Mouse (Mus musculus) fat pad, adult 2 months (tissue): Measurements from ENCODE around the gene Jund.

ENCODE experiments used
- DNase-seq: peaks from one replicate; pipeline ENCODE4 v3.0.0-alpha.2; 2011; ENCODE audit warnings: low read depth, low spot score; ENCODE audit errors: extremely low read depth

Gene Jund

DNA sequence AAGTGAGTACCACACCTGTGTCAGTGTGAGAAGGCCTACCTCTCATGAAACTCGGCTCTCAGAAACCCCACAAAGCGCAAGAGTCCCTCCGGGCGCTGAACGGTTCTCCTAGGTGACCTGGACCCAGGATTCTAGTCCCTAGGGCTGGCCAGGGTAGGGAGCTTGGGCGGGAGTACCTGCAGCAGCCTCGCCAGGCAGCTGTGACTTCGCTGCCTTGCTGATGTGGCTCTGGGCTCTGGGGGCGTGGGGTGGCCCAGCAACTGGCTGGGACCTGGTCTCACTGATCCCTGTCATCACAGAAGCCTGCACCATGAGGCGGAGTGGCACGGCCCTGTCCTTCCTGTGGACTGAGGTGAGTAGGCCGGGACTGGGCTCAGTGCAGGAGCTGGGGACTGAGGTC is 25.5 kb downstream of the Jund start:
- no peak for DNase-seq

DNA sequence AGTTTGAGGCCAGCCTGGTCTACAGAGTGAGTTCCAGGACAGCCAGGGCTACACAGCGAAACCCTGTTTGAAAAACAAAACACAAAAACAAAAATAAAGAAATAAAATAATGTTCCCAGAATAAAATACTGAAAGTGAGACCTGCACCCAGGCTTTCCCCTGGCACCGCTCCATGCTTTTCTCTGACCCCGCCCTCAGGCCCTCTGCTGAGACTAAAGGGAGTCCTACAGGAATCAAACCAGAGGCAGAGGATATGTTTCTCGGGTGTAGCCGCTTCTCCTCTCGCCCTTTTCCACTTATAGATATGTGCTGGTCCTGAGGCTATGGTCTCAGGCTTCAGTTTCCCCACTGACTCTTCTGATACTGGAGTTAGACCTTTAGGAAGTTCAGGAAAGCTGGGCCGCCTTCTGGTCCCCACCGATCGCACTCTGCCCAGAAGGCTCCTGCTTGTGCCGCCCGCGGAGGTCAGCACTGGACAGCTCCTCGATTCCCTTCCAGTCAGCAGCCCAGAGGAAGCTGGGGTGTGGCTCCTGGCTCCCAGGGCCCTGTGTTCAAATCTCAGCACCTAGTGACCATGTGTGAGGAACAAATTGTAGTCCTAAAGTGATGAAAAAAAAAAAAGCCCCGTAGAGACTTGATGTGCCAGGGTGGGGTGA is 27.2 kb downstream of the Jund start:
- no peak for DNase-seq

DNA sequence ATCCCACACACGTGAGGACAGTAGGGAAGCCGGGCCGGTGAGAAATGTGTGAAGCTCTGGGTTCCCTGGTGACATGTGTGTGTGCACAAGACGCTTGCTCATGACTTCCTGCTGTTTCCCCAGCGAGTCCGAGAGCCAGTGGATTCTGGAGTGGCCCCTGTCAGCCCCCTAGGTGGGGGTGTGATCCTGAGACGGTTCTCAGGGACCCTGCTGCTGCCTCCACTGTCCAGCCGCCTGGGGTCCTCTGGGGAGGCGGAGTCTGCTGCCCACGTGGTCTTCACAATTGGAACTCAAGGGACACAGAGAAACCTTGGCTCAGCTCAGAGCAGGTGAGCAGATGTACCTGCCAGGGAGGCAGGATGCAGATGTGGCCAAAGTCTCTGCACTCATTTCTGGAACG is 28.0 kb downstream of the Jund start:
- no peak for DNase-seq

DNA sequence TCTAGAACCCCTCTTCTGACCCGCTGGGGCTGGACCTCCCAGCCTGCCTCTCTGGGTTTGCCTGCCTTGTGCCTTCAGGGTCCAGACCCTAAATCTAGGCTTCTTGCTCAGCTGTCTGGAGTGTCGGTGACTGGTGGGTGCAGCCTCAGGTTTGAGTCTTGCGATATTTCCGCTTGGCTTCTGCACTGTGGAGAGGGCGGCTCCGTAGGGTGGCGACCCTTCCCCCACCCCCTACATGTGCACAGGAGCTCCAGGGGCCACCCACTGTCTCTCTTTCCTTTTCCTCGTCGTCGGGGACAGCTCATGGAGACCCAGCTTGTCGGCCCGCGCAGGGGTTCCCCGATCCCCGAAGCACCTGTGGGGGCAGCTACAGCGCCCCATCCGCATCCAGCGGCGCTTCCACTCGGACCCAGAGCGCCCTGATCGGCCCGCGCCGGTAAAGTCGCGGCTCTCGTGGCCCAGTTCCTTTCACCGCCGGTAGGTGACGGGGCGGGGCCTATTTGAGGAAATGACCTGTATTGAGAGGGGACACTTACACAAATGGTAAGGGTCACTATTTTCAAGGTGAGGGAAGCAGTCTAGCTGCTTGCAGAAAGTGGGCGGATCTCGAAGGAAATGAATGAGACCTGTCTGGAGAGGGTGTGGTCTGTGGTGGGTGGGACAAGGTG is 31.2 kb downstream of the Jund start:
- DNase-seq, result no peak

DNA sequence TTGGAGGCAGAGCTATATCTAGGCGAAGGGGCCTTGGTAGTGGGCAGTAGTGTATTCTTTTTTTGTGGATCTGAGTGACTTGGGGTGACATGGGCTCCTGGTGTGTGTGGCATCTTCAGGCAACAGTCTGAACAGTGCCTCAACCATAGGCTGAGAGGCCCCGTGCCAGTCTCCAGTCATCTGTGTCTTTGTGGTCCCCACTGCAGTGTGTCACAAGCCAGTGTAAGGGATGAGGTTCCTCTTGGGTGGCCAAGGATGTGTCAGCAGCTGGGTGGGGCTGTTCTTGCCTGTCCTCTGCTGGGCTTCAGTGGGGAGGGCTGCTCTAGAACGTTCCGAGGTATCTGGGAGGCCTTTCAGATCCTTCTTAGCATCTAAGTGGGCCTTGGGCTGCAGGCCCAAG is 32.2 kb downstream of the Jund start:
- no peak for DNase-seq

DNA sequence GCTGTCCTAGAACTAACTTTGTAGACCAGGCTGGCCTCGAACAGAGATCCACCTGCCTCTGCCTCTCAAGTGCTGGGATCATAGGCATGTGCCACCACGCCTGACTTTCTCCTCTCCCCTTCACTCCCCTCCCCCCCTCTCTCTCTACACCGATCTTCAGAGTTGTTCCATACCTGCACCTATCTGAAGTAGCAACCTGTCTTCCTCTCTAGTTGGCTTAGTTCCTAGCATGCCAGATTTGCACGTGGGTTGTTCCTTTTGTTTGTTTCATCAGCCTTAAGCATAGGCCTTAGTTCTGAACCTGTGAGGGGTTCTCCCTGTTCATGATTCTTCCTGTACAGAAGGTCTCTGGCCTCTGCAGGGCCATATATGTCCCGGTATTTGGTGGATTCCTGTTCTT is 39.0 kb downstream of the Jund start:
- no peak for DNase-seq

DNA sequence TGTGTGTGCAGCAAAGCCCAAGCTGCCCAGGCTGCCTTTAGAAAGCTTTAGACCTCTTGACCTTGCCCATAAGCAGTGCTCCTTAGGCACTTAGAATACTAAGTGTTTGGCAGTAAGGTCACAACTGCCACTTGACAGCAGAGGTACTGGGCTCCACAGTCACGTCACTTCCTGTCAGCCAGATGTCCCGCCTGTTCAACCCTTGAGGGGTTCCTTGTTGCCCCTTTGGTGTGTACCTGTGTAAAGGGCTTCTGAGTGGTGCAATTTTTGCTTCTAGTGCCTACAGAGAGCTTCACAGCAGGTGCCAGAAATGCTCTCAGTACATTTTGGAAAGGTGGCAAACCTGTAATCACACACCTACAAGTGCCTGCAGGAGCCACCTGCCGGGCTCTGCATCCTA is 39.5 kb downstream of the Jund start:
- DNase-seq, result no peak

DNA sequence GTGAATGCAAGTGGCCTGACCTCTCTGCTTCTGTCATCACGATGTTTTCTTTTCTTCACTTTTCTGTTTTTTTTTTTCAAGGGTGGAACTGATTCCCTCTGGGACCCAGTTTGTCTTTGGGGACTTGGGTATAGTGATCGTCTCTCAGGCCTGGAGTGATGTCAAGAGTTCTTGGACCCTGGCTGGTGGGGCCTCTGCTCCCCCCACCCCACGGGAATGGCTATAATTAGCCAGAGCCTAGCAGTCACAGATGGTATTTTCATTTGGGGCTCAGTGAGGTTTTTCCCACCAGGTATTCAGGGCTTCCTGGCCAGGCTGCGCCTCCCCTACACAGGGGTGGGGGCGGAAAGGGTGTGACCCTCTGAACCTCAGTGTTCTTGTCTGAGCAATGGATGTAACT is 42.9 kb downstream of the Jund start:
- no peak for DNase-seq

DNA sequence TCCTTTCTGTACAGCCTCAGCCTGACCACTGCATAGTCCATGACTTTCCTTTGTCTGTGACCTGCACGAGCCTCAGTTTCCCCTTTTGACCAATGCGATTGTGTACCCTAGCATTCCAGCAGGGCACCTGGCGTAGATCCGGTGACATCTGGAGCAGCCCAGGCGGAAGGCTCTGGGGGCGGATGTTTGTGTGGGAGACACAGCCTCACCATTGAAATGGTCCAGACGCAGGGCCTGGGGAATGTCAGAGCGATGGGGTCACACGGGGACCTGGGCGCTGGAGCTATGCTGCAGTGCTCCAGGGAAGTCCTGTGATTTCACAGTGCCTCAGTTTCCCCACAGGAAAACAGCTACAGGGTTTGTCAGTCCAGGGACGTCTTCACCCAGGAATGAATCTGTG is 43.4 kb downstream of the Jund start:
- no peak for DNase-seq

DNA sequence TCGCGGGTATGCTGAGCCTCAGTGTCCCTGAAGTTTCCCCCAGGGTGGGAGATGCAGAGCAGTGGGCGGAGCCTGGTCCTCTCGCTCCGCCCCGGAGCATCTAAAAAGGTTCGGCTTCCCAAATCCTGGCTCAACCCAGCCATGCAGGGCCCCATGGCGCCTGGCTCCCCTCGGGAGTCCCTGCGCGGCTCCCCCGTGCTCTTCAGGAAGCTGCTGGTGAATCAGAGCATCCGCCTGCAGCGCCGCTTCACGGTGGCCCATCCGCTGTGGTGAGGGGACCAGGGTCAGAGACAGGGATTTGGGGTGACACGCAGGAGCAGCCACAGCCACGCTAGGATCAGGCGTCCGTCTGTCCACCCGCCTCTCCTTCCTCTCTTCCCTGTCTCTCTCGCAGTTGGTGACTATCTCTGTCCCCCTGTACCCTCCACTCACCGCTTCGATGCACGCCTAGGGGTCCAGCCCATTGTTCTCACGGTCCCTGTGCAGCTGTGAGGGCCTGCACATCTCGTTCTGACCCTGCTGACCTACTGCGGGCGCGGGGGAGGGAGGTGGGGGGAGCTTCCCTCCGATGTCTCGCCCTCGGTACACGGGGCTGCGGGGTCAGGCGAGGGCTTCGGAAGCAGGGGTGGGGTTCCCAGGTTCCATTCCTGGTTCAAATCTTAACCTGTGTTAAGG is 44.4 kb downstream of the Jund start:
- DNase-seq, result no peak

DNA sequence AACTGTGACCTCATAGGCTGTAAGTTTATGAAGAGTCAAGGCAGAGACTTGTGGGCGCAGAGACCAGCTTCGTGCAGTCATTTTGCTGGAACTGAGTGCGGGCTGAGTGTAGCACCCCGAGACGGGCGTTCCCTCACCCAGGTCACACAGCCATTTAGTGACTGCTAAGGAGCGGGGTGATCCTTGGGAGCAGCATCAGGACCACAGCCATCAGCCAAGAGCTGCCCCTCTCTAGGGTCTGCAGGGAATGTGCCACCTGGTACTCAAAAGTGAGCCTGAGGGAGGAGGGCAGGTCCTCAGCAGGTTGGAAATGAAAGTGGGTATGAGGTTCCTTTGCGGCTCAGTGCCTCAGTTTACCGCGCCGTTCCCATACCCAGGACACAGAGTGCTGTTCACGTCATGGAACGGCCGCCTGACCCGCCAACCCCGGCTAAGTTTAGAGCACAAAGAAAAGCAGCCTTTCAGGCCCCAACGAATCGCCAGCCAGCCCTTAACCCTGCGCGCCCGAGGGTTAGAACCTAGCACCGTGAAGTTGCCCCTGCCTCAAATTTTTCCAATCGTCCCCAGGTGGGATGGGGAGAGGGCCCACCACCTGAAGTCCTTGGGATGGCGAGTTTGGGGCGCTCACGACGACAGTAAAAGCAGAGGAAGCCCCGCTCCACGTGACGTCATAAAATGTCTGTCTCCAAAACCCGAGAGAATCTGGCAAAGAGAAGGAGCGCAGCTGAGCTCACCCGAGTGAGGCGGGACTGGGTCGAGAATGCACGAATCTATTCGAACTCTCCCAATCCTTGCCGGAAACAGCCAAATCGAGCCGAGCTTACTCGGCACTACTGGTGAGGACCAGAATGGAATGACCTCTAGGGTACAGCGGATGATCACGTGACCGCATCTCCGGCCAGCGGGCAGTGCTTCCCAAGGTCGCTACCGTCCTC is 45.2 kb downstream of the Jund start:
- DNase-seq, result no peak

DNA sequence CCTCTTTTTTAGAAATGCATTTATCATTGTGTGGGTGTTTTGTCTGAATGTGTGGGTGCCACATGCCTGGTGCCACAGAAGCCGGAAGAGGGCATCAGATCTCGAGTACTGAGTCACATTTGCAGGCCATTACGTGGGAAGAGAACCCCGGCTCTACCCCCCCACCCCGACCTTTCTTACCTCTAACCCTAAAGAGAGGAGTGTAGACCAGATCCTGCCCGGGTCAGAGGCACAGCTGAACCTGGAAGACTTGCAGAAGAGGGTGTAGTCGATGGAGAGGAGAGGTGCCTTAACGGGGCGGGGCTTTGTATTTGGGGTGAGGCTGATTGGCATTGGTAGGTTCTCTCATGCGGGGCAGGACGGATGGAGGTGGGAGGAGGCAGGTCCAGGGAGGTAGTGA is 46.1 kb downstream of the Jund start:
- no peak for DNase-seq

DNA sequence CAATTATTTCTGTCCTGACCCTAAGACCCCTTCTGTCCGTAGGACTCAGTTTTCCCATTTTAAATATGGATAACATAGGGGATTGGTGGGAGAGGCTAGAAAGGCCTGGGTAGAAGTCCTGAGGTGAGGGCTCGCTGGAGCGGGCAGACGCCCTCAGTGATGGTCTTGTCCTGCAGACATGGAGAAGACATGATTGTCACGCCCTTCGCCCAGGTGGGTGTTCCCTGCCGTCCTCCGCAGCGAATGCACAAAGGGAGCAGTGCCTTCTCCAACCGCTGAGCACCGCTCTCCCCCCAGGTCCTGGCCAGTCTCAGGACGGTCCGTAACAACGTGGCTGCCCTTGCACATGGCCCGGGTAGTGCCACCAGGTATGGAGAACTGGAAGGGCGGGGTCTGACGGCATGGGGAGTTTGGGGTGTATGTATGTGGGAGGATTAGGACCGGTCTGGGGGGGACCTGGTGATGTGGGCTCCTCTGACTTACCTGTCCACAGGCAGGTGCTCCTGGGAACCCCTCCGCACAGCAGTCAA is 47.0 kb downstream of the Jund start:
- no peak for DNase-seq

DNA sequence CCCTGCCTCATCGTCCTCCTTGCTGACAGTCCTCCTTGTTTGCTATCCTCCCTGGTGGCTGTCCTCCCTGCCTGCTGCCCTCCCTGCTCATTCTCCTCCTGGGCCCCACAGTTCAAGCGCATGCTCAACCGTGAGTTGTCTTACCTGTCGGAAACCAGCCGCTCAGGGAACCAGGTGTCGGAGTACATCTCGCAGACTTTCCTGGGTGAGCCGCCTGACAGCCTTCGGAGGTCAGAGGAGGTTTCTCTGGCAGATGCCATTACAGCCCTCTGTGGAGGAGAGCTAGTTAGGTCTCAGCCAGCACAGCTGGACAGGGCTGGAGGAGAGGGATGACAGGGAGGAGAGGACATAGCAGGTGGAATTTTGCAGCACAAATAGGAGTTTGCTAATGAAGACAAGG is 47.9 kb downstream of the Jund start:
- DNase-seq, result no peak

DNA sequence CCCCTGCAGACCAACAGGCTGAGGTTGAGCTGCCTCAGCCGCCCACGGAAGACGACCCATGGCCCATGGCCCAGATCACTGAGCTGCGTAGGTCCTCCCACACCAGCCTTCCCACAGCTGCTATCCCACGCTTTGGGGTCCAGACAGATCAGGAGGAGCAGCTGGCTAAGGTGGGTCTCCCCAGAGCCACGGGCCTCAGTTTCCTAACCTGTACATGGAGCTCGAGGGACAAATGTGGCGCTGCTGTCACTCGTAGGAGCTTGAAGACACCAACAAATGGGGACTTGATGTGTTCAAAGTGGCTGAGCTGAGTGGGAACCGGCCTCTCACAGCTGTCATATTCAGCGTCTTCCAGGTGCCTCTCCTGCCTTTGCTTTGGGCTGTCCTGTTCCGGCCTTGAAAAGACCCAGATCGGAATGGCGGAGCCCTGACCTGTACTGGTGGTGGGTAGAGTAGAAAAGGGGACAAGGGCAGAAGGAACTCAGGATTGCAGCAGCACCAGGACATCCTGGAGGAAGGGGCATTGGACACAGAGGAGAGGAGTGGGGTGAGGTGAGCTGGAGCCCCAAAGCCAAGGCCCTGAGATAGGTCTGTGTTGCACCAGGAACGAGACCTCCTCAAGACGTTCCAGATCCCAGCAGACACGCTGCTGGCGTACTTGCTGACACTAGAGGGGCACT is 48.6 kb downstream of the Jund start:
- DNase-seq, result no peak

DNA sequence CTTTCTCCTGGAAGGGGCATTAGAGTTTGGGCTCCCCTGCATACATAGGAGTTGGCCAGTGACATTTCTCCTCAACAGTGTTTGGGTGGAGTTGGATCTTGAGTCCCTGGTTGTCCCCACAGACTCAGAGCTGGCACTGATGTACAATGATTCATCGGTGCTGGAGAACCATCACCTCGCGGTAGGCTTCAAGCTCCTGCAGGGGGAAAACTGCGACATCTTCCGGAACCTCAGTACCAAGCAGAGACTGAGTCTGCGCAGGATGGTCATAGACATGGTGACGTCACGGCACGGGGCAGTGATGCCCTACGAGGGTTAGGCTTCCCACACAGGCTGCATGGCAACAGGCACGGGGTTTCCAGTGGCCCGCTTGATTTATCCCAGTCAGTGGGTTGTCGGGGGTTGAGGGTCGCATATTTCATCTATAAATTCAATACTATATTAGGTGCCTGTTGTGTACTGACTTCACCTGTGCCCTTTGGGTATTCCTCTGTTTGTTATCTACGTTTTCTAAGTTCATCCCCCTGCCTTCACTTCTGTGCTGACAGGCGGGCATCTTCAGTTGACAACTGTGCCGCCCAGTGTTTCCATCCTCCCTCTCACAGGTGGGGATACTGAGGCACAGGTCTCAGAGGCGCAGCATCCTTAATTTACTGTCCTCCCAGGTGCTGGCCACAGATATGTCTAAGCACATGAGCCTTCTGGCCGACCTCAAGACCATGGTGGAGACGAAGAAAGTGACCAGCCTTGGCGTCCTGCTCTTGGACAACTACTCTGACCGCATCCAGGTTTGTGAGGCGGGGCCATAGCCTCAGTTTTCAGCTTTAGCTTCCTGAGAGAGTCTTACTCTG is 49.7 kb downstream of the Jund start:
- no peak for DNase-seq

DNA sequence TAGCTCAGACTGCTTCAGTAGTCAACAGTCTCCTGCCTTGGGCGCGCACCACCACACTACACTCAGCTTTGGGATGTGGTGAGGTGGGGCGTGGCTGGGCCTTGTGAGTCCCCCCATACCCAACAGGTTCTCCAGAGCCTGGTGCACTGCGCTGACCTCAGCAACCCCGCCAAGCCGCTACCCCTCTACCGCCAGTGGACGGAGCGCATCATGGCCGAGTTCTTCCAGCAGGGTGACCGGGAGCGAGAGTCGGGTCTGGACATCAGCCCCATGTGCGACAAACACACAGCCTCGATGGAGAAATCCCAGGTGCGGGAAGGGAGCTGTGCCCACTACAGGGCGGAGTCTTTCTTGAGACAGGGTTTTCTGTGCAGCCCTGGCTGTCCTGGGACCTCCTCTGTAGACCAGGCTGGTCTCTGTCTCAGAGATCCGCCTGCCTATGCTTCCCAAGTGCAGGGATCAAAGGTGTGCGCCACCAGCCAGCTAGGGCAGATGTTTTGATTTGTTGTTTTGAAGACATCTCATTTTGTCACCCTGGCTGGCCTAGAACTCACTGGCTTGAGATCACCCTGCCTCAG is 50.4 kb downstream of the Jund start:
- no peak for DNase-seq
